Mouse (Mus musculus) stomach, embryonic 16.5 days (tissue): Measurements from ENCODE around the gene Twnk. TPM values are rescaled to one million over a fixed set of nuclear protein-coding genes. Genes with fewer than 3 reads are reported as not detected.

Source experiments
- ATAC-seq: fragments of 200-750 bp; cut with Nextera tagmentation; 2 replicates; pipeline ENCODE4 v1.8.0; 2017; ENCODE audit warnings: moderate number of reproducible peaks, moderate TSS enrichment; ENCODE audit not compliant: insufficient read depth, low FRiP score
- H3K27ac ChIP-seq: fragments of 300-500 bp; sonication (generic); 2 replicates; pipeline ENCODE4 v1.5.1; 2014; ENCODE audit warnings: low read length
- H3K27me3 ChIP-seq: fragments of 300-500 bp; sonication (generic); 2 replicates; pipeline ENCODE4 v1.6.1; 2014; ENCODE audit warnings: low read length, control low read depth, mixed read lengths; ENCODE audit not compliant: control insufficient read depth, insufficient read depth
- H3K36me3 ChIP-seq: fragments of 300-500 bp; sonication (generic); 2 replicates; pipeline ENCODE4 v1.6.1; 2014; ENCODE audit warnings: low read length; ENCODE audit not compliant: control insufficient read depth, insufficient read depth
- H3K4me1 ChIP-seq: fragments of 300-500 bp; sonication (generic); 2 replicates; pipeline ENCODE4 v1.6.1; 2014; ENCODE audit warnings: low read length, control low read depth, mixed read lengths; ENCODE audit not compliant: control insufficient read depth, insufficient read depth
- H3K4me2 ChIP-seq: fragments of 300-500 bp; sonication (generic); 2 replicates; pipeline ENCODE4 v1.6.1; 2014; ENCODE audit warnings: low read depth, low read length, mixed read lengths
- H3K4me3 ChIP-seq: fragments of 300-500 bp; sonication (generic); replicated peaks from 2 replicates; pipeline ENCODE4 v1.5.1; 2014; ENCODE audit warnings: mild to moderate bottlenecking, low read length
- H3K9ac ChIP-seq: fragments of 300-500 bp; sonication (generic); 2 replicates; pipeline ENCODE4 v1.6.1; 2014; ENCODE audit warnings: low read length
- H3K9me3 ChIP-seq: fragments of 300-500 bp; sonication (generic); replicated peaks from 2 replicates; pipeline ENCODE4 v1.6.1; 2016; ENCODE audit warnings: low read length, control low read depth; ENCODE audit not compliant: control insufficient read depth
- WGBS: fragments of 180-500 bp; shearing (Covaris S2); extraction: QIAGEN DNeasy Blood & Tissue Kit; methylation state at CpG from one replicate; pipeline ENCODE4 v1.1.7; 2014; 5-methylcytosine and 5-hydroxymethylcytosine counted together
- polyA plus RNA-seq: library from polyadenylated mRNA; unstranded; fragments of >200 nt; fragmentation: Nextera tagmentation; extraction: Ambion mirVana; gene quantifications from 2 replicates; pipeline ENCODE4 v1.2.1, GENCODE M21; 2015

The Twnk gene
- polyA plus RNA-seq, 1 experiment from 2014 or later, result 17.2 TPM

GRCm38 (mm10) chr19:45047417-45047934 is 42.0 kb downstream of the Twnk start, which contains the start of gene Sfxn3:
Gene Sfxn3, plus strand, starts transcription at chr19:45047503.
- Histone ChIP-seq H3K36me3 (0 out of 2 replicates have a peak, but pooled peaks cover under 1% of the 10 kb centered on the region), H3K27ac (peak within 1 kb of the TSS; percentile 97), H3K4me3 (peak within 1 kb of the TSS; percentile 62), H3K27me3 (peaks cover 6% of the 10 kb centered on the region), H3K9ac (peak within 1 kb of the TSS; percentile 77), H3K9me3 (no peaks in the 10 kb centered on the region), H3K4me2 (peak within 1 kb of the TSS; percentile 71), H3K4me1 (peaks cover 21% of the 10 kb centered on the region; the same call in 1 of the 2 replicates)
- peak; percentile 88 for ATAC-seq
- under 1% methylated on average over 26 of the region's 26 CpGs for WGBS

DNA sequence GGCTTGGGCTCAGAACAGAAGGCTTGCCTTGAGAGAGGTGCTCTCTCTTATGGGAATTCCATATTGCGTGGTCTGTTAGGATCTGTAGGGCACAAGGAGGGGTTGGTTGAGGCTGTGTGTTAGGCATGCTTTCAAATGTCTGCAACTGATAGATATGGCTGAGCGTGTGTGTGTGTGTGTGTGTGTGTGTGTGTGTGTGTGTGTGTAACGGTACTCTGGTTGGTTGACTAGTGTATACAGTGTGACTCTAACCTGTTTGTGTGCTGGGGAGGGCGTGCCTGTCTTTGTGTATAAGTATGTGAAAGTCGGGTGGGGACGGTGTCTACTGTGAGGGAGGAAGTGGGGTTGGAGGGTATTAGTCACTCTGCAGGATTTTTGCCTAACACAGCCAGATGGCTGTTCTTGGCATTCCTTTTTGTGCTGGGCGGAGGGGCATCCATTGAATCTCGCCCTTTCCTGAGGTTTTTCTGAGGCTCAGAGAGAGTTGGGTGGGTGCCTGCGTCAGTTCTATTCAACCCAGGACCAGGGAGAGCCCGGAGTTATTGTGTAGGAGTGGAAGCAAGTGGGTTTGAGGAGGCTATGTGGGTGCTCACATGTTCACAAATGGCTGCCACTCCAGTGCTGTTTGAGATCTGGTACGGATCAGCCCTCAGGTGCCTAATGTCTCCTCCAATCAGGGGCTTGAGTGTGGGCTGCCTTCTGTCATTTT is 42.6 kb downstream of the Twnk start:
- Histone ChIP-seq H3K4me1 (peaks cover 21% of the 10 kb centered on the region; the same call in 1 of the 2 replicates), H3K4me2 (peak overlapping the region; percentile 71)
- WGBS, result 10% methylated on average over 11 of the region's 11 CpGs

GRCm38 (mm10) chr19:45048644-45049365 is 43.3 kb downstream of the Twnk start:
- WGBS, result 67% methylated on average over 12 of the region's 12 CpGs
- Histone ChIP-seq H3K27me3 (peaks cover 6% of the 10 kb centered on the region; the same call in 1 of the 2 replicates), H3K36me3 (0 out of 2 replicates have a peak, but pooled peaks cover 5% of the 10 kb centered on the region), H3K4me1 (peaks cover 21% of the 10 kb centered on the region; the same call in 1 of the 2 replicates), H3K4me2 (peak overlapping the region; percentile 71), H3K4me3 (peak overlapping the region; percentile 62), H3K9ac (peak overlapping the region; percentile 77), H3K9me3 (no peaks in the 10 kb centered on the region), H3K27ac (peak overlapping the region; percentile 97)
- no peak for ATAC-seq

More for the DNA sequence above, 42.6 kb downstream of the Twnk start:
- Histone ChIP-seq H3K9ac (peak overlapping the region; percentile 77), H3K36me3 (0 out of 2 replicates have a peak, but pooled peaks cover 5% of the 10 kb centered on the region), H3K9me3 (no peaks in the 10 kb centered on the region), H3K27ac (peak overlapping the region; percentile 97), H3K27me3 (peaks cover 6% of the 10 kb centered on the region), H3K4me3 (peak overlapping the region; percentile 62)
- peak; percentile 85 for ATAC-seq

DNA sequence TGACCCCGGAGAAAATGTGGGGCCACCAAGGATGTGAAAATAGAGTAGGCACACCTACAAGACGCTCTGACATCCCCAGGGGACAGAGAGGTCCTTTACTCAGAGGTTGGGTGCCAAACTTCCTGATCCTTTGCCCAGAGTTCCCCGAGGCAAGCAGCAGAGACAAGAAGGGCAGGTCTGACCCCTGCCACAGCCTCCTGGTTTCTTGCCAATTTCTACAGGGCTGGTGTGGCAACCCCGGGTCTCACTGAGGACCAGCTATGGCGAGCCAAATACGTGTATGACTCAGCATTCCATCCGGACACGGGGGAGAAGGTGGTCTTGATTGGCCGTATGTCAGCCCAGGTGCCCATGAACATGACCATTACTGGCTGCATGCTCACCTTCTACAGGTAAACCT is 44.1 kb downstream of the Twnk start:
- H3K9ac ChIP-seq, result no peak overlapping the region
- peaks cover 21% of the 10 kb centered on the region; the same call in 1 of the 2 replicates for H3K4me1 ChIP-seq
- H3K27me3 ChIP-seq, result peaks cover 6% of the 10 kb centered on the region; the same call in 1 of the 2 replicates
- WGBS, result 84% methylated on average over 9 of the region's 9 CpGs
- no peak overlapping the region for H3K4me2 ChIP-seq
- no peaks in the 10 kb centered on the region for H3K9me3 ChIP-seq
- H3K27ac ChIP-seq, result no peak overlapping the region
- 0 out of 2 replicates have a peak, but pooled peaks cover 5% of the 10 kb centered on the region for H3K36me3 ChIP-seq
- no peak overlapping the region for H3K4me3 ChIP-seq
- ATAC-seq, result no peak

GRCm38 (mm10) chr19:45053451-45053850 is 48.0 kb downstream of the Twnk start:
- Histone ChIP-seq H3K4me2 (no peak overlapping the region), H3K27ac (no peak overlapping the region), H3K9ac (no peak overlapping the region), H3K36me3 (0 out of 2 replicates have a peak, but pooled peaks cover 5% of the 10 kb centered on the region), H3K9me3 (no peaks in the 10 kb centered on the region), H3K4me1 (peaks cover 20% of the 10 kb centered on the region), H3K27me3 (no peaks in the 10 kb centered on the region), H3K4me3 (no peak overlapping the region)
- WGBS, result 86% methylated on average over 8 of the region's 8 CpGs
- no peak for ATAC-seq

DNA sequence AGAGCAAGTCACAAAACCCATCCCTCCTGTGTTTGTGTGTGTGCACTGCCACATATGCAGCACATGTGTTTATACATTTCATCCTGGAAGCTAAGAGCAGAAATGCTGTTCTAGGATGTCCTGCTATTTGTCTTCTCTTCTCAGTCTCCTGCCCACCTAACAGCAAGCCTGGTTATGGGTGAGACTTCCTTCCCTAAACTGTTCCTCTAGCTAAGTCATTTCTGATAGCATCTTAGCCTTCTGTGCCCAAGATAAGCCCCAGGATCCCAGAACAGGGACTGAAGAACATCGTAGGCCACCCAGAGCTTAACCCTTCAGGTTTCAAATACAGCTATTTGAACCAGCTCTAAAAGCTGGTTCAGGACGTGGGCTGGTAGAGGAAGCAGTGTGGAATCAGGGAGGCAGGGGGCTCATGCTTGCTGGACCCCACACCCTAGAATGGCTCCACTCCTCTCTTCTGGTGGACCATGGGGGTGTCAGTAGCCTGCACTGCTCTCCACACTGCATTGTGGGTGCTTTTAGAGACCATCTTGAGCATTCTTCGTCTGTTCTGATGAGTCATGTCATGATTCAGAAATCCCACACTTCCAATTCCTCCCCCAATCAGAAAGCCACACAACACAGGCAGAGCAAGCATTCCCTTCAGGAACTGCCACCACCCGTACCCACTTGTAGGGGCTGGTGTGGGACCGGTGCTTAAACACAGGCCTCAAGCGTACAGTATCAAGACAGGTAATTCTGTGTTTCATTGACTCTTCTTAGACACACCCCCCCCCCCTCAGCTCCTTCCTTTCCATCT is 49.6 kb downstream of the Twnk start:
- no peak overlapping the region for H3K4me2 ChIP-seq
- peaks cover 17% of the 10 kb centered on the region for H3K4me1 ChIP-seq
- 80% methylated on average over 6 of the region's 6 CpGs for WGBS
- H3K36me3 ChIP-seq, result 0 out of 2 replicates have a peak, but pooled peaks cover 5% of the 10 kb centered on the region
- H3K9ac ChIP-seq, result no peak overlapping the region
- H3K9me3 ChIP-seq, result no peaks in the 10 kb centered on the region
- no peak overlapping the region for H3K4me3 ChIP-seq
- no peak for ATAC-seq
- no peaks in the 10 kb centered on the region for H3K27me3 ChIP-seq
- no peak overlapping the region for H3K27ac ChIP-seq

GRCm38 (mm10) chr19:45056364-45056763 is 50.9 kb downstream of the Twnk start:
- 44% methylated on average over 4 of the region's 4 CpGs for WGBS
- Histone ChIP-seq H3K4me2 (no peak overlapping the region), H3K27me3 (no peaks in the 10 kb centered on the region), H3K4me3 (no peak overlapping the region), H3K9me3 (no peaks in the 10 kb centered on the region), H3K9ac (no peak overlapping the region), H3K36me3 (0 out of 2 replicates have a peak, but pooled peaks cover 5% of the 10 kb centered on the region), H3K27ac (no peak overlapping the region), H3K4me1 (peaks cover 17% of the 10 kb centered on the region)
- ATAC-seq, result no peak

GRCm38 (mm10) chr19:45056908-45057698 is 51.6 kb downstream of the Twnk start:
- Histone ChIP-seq H3K4me2 (peak overlapping the region; percentile 91), H3K27ac (peak overlapping the region; percentile 99), H3K27me3 (no peaks in the 10 kb centered on the region), H3K9me3 (no peaks in the 10 kb centered on the region), H3K4me1 (peaks cover 17% of the 10 kb centered on the region), H3K4me3 (peak overlapping the region; percentile 76), H3K36me3 (0 out of 2 replicates have a peak, but pooled peaks cover 5% of the 10 kb centered on the region), H3K9ac (peak overlapping the region; percentile 90)
- no peak for ATAC-seq
- WGBS, result 57% methylated on average over 7 of the region's 7 CpGs
